In genomic region chr12:53999647-54000637, GRCm38 (mm10) we compare ENCODE assay signal across 15 mouse cellular contexts.
A peak's percentile ranks its signal among the peaks of the same experiment; 100 is the strongest.
DNase-seq lines count a peak whose midpoint lies in the region; ATAC-seq lines count a peak whose summit lies in the region.
"Had no signal": no experiment of that assay in that cellular context is flagged by ENCODE, and none has a peak within 500 bp of the region (broad histone marks: within the 10 kb centered on the region; RNA-seq: fewer than 3 reads in every experiment).

No protein-coding gene starts in this region.

- no peak overlapping the region for H3K9ac ChIP-seq in neural tube, embryonic 15.5 days (replicated peaks)
- no peak overlapping the region for H3K9ac ChIP-seq in intestine, embryonic 16.5 days (ENCODE audit: low read depth, low read length)
- H3K9ac ChIP-seq: forebrain, embryonic 15.5 days; heart, embryonic 15.5 days; lung, embryonic 15.5 days had no signal

- no peaks in the 10 kb centered on the region for H3K27me3 ChIP-seq in neural tube, embryonic 15.5 days (replicated peaks)
- H3K27me3 ChIP-seq in intestine, embryonic 16.5 days (replicated peaks; ENCODE audit: control insufficient read depth, insufficient read depth, low read length): no peaks in the 10 kb centered on the region
- H3K27me3 ChIP-seq: forebrain, embryonic 15.5 days; heart, embryonic 15.5 days had no signal

- no peaks in the 10 kb centered on the region for H3K9me3 ChIP-seq in neural tube, embryonic 15.5 days (replicated peaks)
- H3K9me3 ChIP-seq in intestine, embryonic 16.5 days (ENCODE audit: control insufficient read depth, low read length): no peaks in the 10 kb centered on the region
- H3K9me3 ChIP-seq: forebrain, embryonic 15.5 days; heart, embryonic 15.5 days; lung, embryonic 15.5 days had no signal

- no peak for ATAC-seq in neural tube, embryonic 15.5 days (ENCODE audit: low FRiP score)
- no peak for ATAC-seq in intestine, embryonic 16.5 days
- ATAC-seq: forebrain, embryonic 15.5 days had no signal

- WGBS in neural tube, embryonic 15.5 days: 46% methylated on average over 15 of the region's 15 CpGs
- 55% methylated on average over 15 of the region's 15 CpGs for WGBS in intestine, embryonic 16.5 days

- peaks cover 19% of the 10 kb centered on the region for H3K4me1 ChIP-seq in neural tube, embryonic 15.5 days
- H3K4me1 ChIP-seq in intestine, embryonic 16.5 days (ENCODE audit: control insufficient read depth, insufficient read depth, low read length): peaks cover 2% of the 10 kb centered on the region; the same call in 1 of the 2 replicates
- H3K4me1 ChIP-seq: lung, embryonic 15.5 days had no signal

- DNase-seq in embryo, embryonic 10 days (ENCODE audit: low spot score): peak; percentile 9
- DNase-seq in embryo, embryonic 9.5 days (ENCODE audit: extremely low spot score): no peak
- no peak for DNase-seq in neural tube, embryonic 10.5 days (ENCODE audit: extremely low spot score, low spot score)
- peak; percentile 3 for DNase-seq in induced T-regulatory cell, adult 2 months (ENCODE audit: low read depth)
- DNase-seq in left cerebral cortex, postnatal 25 days (ENCODE audit: low spot score in 2 of 2): no peak
- DNase-seq in gastrocnemius, postnatal 10 days: no peak
- DNase-seq: cerebellum, postnatal 36 days; gastrocnemius, postnatal 25 days; kidney, postnatal 14 days; thymus, postnatal 25 days had no signal

- intact Hi-C loops in left cerebral cortex, postnatal 25 days (cut with DNase I): no loop called here

- no peak overlapping the region for H3K4me2 ChIP-seq in neural tube, embryonic 15.5 days
- H3K4me2 ChIP-seq in intestine, embryonic 16.5 days (ENCODE audit: low read depth, low read length): no peak overlapping the region
- H3K4me2 ChIP-seq: forebrain, embryonic 15.5 days; heart, embryonic 15.5 days; lung, embryonic 15.5 days had no signal

- H3K36me3 ChIP-seq in neural tube, embryonic 15.5 days: no peaks in the 10 kb centered on the region
- H3K36me3 ChIP-seq in intestine, embryonic 16.5 days (ENCODE audit: control insufficient read depth, insufficient read depth, low read length): no peaks in the 10 kb centered on the region
- H3K36me3 ChIP-seq: heart, embryonic 15.5 days; lung, embryonic 15.5 days had no signal

- H3K4me3 ChIP-seq in neural tube, embryonic 15.5 days (replicated peaks): no peak overlapping the region
- H3K4me3 ChIP-seq in intestine, embryonic 16.5 days (ENCODE audit: low read length): no peak overlapping the region
- H3K4me3 ChIP-seq: forebrain, embryonic 15.5 days; heart, embryonic 15.5 days; lung, embryonic 15.5 days had no signal

- H3K27ac ChIP-seq in neural tube, embryonic 15.5 days (replicated peaks): 0 out of 2 replicates have a peak overlapping the region, but pooled peaks have one; percentile 4
- no peak overlapping the region for H3K27ac ChIP-seq in intestine, embryonic 16.5 days (ENCODE audit: low read length)
- H3K27ac ChIP-seq: forebrain, embryonic 15.5 days; heart, embryonic 15.5 days; lung, embryonic 15.5 days had no signal

Comparison
In these comparisons a context has a peak if more than half of its experiments do, and no peak if none do; other contexts are left out.
1. DNase-seq: peak in embryo, embryonic 10 days (single experiment) and induced T-regulatory cell, adult 2 months (single experiment); none in embryo, embryonic 9.5 days (single experiment), neural tube, embryonic 10.5 days (single experiment), left cerebral cortex, postnatal 25 days (0 of 2) and gastrocnemius, postnatal 10 days (single experiment).